Mouse (Mus musculus): ENCODE results near the gene Asic1.

DNA sequence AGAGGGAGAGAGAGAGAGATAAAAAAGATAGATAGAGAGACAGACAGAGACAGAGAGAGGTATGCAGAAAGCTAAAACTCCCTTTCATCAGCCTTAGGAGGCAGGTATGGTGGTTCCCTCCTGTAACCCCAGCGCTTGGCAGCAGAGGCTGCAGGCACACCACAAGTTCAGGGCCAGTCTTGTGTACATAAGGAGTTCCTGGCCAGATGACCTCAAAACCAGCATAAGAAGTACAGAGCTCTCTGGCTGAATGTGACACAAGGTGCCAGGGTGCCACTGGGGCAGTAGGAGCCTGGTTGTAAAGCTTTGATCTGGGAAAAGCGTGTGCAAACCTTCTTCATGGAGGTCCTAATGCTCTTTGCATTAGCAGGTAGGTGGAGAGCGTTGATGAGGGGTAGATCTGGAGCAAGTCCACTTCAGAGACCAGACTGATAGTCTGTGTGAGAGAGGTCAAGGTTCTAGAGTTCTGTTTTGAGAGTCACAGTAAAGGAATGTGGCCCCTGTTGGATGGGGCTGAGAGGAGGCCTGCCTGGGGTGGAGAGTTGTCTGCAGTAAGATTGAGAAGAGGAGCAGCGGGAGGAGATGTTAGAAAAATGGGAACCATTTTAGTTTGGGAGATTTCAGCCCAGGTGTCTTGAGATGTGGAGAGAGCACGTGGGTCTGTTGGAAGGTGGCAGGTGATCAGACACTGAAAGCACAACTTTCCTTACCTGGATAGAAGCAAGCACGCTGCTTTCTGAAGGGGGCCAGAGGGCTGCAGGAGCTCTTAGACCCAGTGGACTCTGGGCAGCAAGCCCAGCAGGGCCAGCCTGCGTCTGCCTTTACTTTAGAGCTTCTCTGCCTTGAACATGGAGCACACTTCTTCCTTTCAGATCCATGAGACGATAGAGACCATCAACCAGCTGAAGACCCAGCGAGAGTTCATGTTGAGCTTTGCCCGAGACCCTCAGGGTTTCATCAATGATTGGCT is 40.3 kb downstream of the Asic1 start:
- TF ChIP-seq POLR2A (IDR thresholded peaks at IDR 0.05; ENCODE audit: extremely low read depth, insufficient read depth, low read length) (no peak), CTCF (IDR thresholded peaks at IDR 0.05; ENCODE audit: low read depth, low read length) (peak; percentile 41)

Data from liver, adult 2 months (tissue).